Mouse (Mus musculus) liver, adult 2 months (tissue): ENCODE measurements around the gene Sos1.

Experiments
- CTCF ChIP-seq: fragments of 200-500 bp; IDR thresholded peaks from 2 replicates; pipeline ENCODE4 v1.5.1; 2011; ENCODE audit warnings: low read depth, low read length, control low read depth
- POLR2A ChIP-seq: fragments of 200-500 bp; IDR thresholded peaks from 2 replicates; pipeline ENCODE4 v1.6.1; 2011; ENCODE audit warnings: low read length, control low read depth; ENCODE audit not compliant: insufficient read depth; ENCODE audit errors: extremely low read depth

DNA sequence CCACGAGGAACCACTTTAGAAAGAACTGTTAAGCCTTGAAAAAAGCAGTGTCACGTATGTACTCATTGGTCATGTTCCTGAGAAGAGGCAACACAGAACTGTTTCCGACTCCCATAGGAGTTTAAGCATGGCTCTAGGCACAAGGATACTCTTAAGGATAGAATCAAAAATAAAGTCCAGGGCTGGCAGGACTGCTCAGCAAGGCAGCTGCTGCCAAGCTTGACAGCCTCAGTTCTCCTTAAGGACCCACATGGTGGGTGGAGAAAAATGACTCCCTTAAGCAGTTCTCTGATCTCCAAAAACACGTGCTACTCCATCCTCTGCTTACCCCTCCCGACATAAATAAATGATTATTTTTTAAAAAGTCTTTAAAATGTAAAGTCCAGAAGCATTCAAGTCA is 44.6 kb downstream of the Sos1 start:
- no peak for TF ChIP-seq CTCF
- no peak for TF ChIP-seq POLR2A
